Mouse (Mus musculus) limb, embryonic 11.5 days (tissue): ENCODE results near the gene 4930522H14Rik. TPM values are rescaled to one million over a fixed set of nuclear protein-coding genes. Genes with fewer than 3 reads are reported as not detected.

Experiments
- ATAC-seq: fragments of 200-750 bp; cut with Nextera tagmentation; 2 replicates; pipeline ENCODE4 v1.8.0; 2017; ENCODE audit warnings: low read depth; ENCODE audit not compliant: insufficient number of reproducible peaks, low FRiP score, low TSS enrichment
- DNase-seq: peaks from one replicate; pipeline ENCODE4 v3.0.0-alpha.2; 2015; ENCODE audit warnings: low spot score
- H3K27ac ChIP-seq: fragments of 300-500 bp; sonication (generic); replicated peaks from 2 replicates; pipeline ENCODE4 v1.5.1; 2014; ENCODE audit warnings: low read depth, mild to moderate bottlenecking, low read length
- H3K27me3 ChIP-seq: fragments of 300-500 bp; sonication (generic); 2 replicates; pipeline ENCODE4 v1.6.1; 2014; ENCODE audit warnings: mild to moderate bottlenecking, low read length, mixed read lengths; ENCODE audit not compliant: control insufficient read depth, insufficient read depth
- H3K36me3 ChIP-seq: fragments of 300-500 bp; sonication (generic); 2 replicates; pipeline ENCODE4 v1.6.1; 2014; ENCODE audit warnings: mild to moderate bottlenecking, low read length, moderate library complexity, mixed read lengths; ENCODE audit not compliant: control insufficient read depth, insufficient read depth
- H3K4me1 ChIP-seq: fragments of 300-500 bp; sonication (generic); 2 replicates; pipeline ENCODE4 v1.6.1; 2014; ENCODE audit warnings: low read length, mixed read lengths; ENCODE audit not compliant: control insufficient read depth, insufficient read depth
- H3K4me2 ChIP-seq: fragments of 300-500 bp; sonication (generic); 2 replicates; pipeline ENCODE4 v1.6.1; 2014; ENCODE audit warnings: low read depth, mild to moderate bottlenecking, moderate library complexity; ENCODE audit not compliant: severe bottlenecking
- H3K4me3 ChIP-seq: fragments of 300-500 bp; sonication (generic); 2 replicates; pipeline ENCODE4 v1.5.1; 2014; ENCODE audit warnings: low read depth, low read length
- H3K9ac ChIP-seq: fragments of 300-500 bp; sonication (generic); 2 replicates; pipeline ENCODE4 v1.6.1; 2014; ENCODE audit warnings: mild to moderate bottlenecking, low read length
- H3K9me3 ChIP-seq: fragments of 300-500 bp; sonication (generic); 2 replicates; pipeline ENCODE4 v1.6.1; 2016; ENCODE audit warnings: low read length; ENCODE audit not compliant: control insufficient read depth
- WGBS: fragments of 180-500 bp; shearing (Covaris S2); extraction: QIAGEN DNeasy Blood & Tissue Kit; methylation state at CpG from one replicate; pipeline ENCODE4 v1.1.7; 2014; 5-methylcytosine and 5-hydroxymethylcytosine counted together
- polyA plus RNA-seq: library from polyadenylated mRNA; unstranded; fragments of >200 nt; fragmentation: Nextera tagmentation; extraction: Ambion mirVana; gene quantifications from 2 replicates; pipeline ENCODE4 v1.2.1, GENCODE M21; 2014

The 4930522H14Rik gene
- not detected in 2 replicates for polyA plus RNA-seq

DNA sequence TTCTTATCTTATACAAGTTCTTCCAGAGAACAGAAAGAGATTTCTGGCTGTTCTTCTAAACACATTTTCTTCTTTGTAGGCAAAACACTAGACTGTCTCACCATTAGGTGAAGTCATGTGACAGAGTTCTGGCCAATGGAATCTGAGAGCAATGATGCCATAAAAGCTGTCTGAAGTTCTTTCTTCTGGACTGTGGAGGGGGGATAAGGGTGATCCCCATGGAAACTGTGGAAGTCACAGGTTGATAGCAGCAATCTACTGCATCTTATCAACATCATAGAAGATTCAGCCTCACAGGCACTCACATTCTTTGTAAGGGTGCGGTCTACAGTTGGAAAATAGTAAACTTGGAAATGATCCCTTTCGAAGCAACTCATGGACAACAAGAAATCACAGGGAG, at the start of gene 4930522H14Rik:
TSS of gene 4930522H14Rik (minus strand) at position 187 of the 400 bp plus-strand sequence.
- Histone ChIP-seq H3K4me2 (no peak within 1 kb of the TSS), H3K36me3 (no peaks in the 10 kb centered on the region), H3K27ac (no peak within 1 kb of the TSS), H3K4me3 (no peak within 1 kb of the TSS), H3K4me1 (no peaks in the 10 kb centered on the region), H3K9me3 (no peaks in the 10 kb centered on the region), H3K27me3 (no peaks in the 10 kb centered on the region), H3K9ac (no peak within 1 kb of the TSS)
- DNase-seq (no peak), ATAC-seq (no peak)
- 96% methylated on average over 2 of the region's 2 CpGs for WGBS

DNA sequence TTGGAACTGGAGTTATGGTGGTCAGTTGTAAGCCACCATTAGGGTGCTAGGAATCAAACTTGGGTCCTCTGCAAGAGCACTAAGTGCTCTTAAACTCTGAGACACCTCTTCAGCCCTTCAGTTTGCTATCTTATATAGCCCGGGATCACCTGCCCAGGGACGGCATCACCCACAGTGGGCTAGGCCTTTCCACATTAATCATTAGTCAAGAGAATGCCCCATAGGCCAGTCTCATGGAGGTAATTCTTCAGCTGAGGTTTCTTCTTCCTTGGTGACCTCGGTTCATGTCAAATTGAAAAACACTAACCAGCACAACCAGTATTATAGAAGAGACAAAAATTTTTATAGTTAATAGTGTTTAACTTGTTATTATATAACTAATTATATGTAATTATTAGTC, 47.3 kb upstream of the 4930522H14Rik start:
- no peak for DNase-seq
- no peak overlapping the region for H3K4me2 ChIP-seq
- H3K9me3 ChIP-seq, result no peaks in the 10 kb centered on the region
- no peak overlapping the region for H3K4me3 ChIP-seq
- 86% methylated on average over 3 of the region's 3 CpGs for WGBS
- ATAC-seq, result no peak
- H3K27me3 ChIP-seq, result no peaks in the 10 kb centered on the region
- H3K27ac ChIP-seq, result no peak overlapping the region
- no peaks in the 10 kb centered on the region for H3K4me1 ChIP-seq
- H3K36me3 ChIP-seq, result no peaks in the 10 kb centered on the region
- H3K9ac ChIP-seq, result no peak overlapping the region

DNA sequence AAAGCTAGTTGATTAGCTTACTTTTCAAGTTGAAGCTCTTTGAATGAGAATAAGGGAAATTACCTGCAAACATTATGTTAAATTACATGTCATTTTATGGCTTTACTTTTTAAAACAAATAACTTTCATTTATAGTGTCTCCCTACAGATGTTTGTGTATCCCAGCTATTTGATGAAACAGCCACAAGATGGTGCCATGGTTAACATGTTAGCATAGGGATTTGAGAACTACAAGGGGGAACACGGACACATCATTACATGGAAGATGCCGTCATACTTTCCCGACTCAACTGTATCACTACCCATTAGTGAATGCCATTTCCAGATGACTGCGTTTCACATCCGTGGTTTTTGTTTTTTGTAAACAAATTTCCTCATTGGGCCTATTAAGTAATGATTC, 45.8 kb upstream of the 4930522H14Rik start:
- no peak for ATAC-seq
- H3K27ac ChIP-seq, result no peak overlapping the region

GRCm38 (mm10) chr4:109574845-109575244, 43.7 kb upstream of the 4930522H14Rik start:
- Histone ChIP-seq H3K9me3 (no peaks in the 10 kb centered on the region), H3K4me1 (no peaks in the 10 kb centered on the region), H3K9ac (no peak overlapping the region), H3K4me3 (no peak overlapping the region), H3K4me2 (no peak overlapping the region), H3K27ac (no peak overlapping the region), H3K27me3 (no peaks in the 10 kb centered on the region), H3K36me3 (no peaks in the 10 kb centered on the region)
- ATAC-seq (no peak), DNase-seq (no peak)
- 80% methylated on average over 9 of the region's 9 CpGs for WGBS

More for the DNA sequence above, 45.8 kb upstream of the 4930522H14Rik start:
- no peak overlapping the region for H3K4me2 ChIP-seq
- H3K27me3 ChIP-seq, result no peaks in the 10 kb centered on the region
- DNase-seq, result no peak
- H3K9me3 ChIP-seq, result no peaks in the 10 kb centered on the region
- H3K4me1 ChIP-seq, result no peaks in the 10 kb centered on the region
- H3K9ac ChIP-seq, result no peak overlapping the region
- no peak overlapping the region for H3K4me3 ChIP-seq
- WGBS, result 74% methylated on average over 5 of the region's 5 CpGs
- no peaks in the 10 kb centered on the region for H3K36me3 ChIP-seq

DNA sequence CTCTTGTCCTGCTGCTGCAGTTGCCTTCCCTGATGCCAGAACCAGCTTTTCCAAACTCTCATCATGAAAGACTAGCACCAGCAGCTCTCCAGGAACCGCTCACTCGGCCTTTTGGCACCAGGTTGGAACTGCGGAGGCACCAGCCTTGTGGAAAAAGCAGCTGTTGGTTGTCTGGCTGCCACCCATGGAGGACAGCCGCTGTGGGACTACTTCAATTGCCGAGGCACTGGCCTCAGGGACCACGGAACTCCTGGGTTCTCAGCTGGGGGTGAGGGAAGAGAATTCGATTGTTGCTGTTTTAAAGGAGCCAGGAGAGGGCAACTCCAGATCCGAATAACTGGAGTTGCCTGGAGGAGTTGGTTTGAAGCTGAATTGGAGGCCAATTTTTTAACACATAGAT, 43.2 kb upstream of the 4930522H14Rik start:
- DNase-seq, result no peak

GRCm38 (mm10) chr4:109572632-109573031, 41.5 kb upstream of the 4930522H14Rik start:
- Histone ChIP-seq H3K4me3 (no peak overlapping the region), H3K4me2 (no peak overlapping the region), H3K27ac (no peak overlapping the region), H3K36me3 (no peaks in the 10 kb centered on the region), H3K4me1 (no peaks in the 10 kb centered on the region), H3K9ac (no peak overlapping the region), H3K9me3 (no peaks in the 10 kb centered on the region), H3K27me3 (no peaks in the 10 kb centered on the region)
- ATAC-seq (no peak), DNase-seq (no peak)
- WGBS, result 85% methylated on average over 1 of the region's 1 CpGs

More for the DNA sequence above, 43.2 kb upstream of the 4930522H14Rik start:
- no peak overlapping the region for H3K9ac ChIP-seq
- H3K4me3 ChIP-seq, result no peak overlapping the region
- no peaks in the 10 kb centered on the region for H3K36me3 ChIP-seq
- H3K4me2 ChIP-seq, result no peak overlapping the region
- no peaks in the 10 kb centered on the region for H3K9me3 ChIP-seq
- H3K27me3 ChIP-seq, result no peaks in the 10 kb centered on the region
- WGBS, result 39% methylated on average over 8 of the region's 8 CpGs
- H3K27ac ChIP-seq, result no peak overlapping the region
- ATAC-seq, result no peak
- H3K4me1 ChIP-seq, result no peaks in the 10 kb centered on the region

- H3K4me2 ChIP-seq, result no peak overlapping the region
- WGBS, result 79% methylated on average over 9 of the region's 9 CpGs
- DNase-seq (no peak), ATAC-seq (no peak)
- no peak overlapping the region for H3K9ac ChIP-seq
- no peaks in the 10 kb centered on the region for H3K4me1 ChIP-seq
- no peak overlapping the region for H3K27ac ChIP-seq
- no peaks in the 10 kb centered on the region for H3K9me3 ChIP-seq
- no peaks in the 10 kb centered on the region for H3K27me3 ChIP-seq
- no peaks in the 10 kb centered on the region for H3K36me3 ChIP-seq
- no peak overlapping the region for H3K4me3 ChIP-seq
Observed at GRCm38 (mm10) chr4:109569421-109569820, 38.3 kb upstream of the 4930522H14Rik start.

DNA sequence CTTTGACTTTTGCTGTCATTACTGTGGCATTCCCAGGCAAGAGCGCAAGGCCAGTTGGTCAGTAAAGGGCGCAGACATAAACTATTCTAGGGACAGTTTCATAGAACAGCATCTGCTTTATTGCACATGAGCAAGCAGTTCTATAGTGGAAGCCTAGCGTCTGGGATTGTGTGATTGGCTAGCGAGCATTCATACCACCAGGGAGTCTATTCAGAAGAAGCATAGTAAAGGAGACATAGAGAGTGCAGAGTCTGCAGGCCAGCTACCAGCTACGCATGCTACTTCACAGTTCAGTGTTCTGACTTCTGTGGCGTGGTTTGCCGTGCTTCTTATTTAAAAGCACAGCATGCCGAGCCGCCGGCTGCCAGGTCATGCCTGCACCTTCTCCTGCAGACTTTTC, 37.9 kb upstream of the 4930522H14Rik start:
- no peaks in the 10 kb centered on the region for H3K9me3 ChIP-seq
- H3K4me1 ChIP-seq, result no peaks in the 10 kb centered on the region
- H3K27ac ChIP-seq, result no peak overlapping the region
- H3K4me3 ChIP-seq, result no peak overlapping the region
- ATAC-seq (no peak), DNase-seq (no peak)
- no peak overlapping the region for H3K4me2 ChIP-seq
- H3K27me3 ChIP-seq, result no peaks in the 10 kb centered on the region
- 81% methylated on average over 10 of the region's 10 CpGs for WGBS
- H3K36me3 ChIP-seq, result no peaks in the 10 kb centered on the region
- H3K9ac ChIP-seq, result no peak overlapping the region

DNA sequence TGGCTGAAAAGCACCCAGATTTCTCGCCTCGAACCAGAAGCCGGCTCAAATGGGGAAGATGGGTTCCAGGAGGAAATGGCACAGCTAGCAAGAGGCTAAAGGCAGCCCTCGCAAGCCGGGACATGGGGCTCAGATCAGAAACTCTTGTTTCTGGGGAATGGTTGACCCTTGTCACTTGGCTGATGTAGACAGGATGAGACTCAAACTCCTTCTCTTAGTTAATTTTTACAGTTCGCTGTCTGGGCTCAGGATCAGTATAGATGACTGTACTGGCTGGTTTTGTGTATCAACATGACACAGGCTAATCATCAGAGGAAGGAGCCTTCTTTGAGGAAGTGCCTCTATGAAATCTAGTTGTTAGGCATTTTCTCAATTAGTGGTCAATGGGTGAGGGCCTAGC, 33.6 kb upstream of the 4930522H14Rik start:
- WGBS, result 89% methylated on average over 6 of the region's 6 CpGs
- Histone ChIP-seq H3K4me2 (no peak overlapping the region), H3K36me3 (no peaks in the 10 kb centered on the region), H3K27ac (no peak overlapping the region), H3K4me1 (no peaks in the 10 kb centered on the region), H3K27me3 (no peaks in the 10 kb centered on the region), H3K9ac (no peak overlapping the region), H3K9me3 (no peaks in the 10 kb centered on the region), H3K4me3 (no peak overlapping the region)
- ATAC-seq (no peak), DNase-seq (no peak)
